Mouse (Mus musculus) embryonic facial prominence, embryonic 10.5 days (tissue): ENCODE data around the gene Zfp27. TPM values are rescaled to one million over a fixed set of nuclear protein-coding genes. Genes with fewer than 3 reads are reported as not detected.

Experiments used
- DNase-seq: peaks from one replicate; pipeline ENCODE4 v3.0.0-alpha.2; 2017; ENCODE audit warnings: low spot score
- H3K27ac ChIP-seq: fragments of 300-500 bp; sonication (generic); replicated peaks from 2 replicates; pipeline ENCODE4 v1.5.1; 2016; ENCODE audit warnings: mild to moderate bottlenecking
- H3K27me3 ChIP-seq: fragments of 300-500 bp; sonication (generic); replicated peaks from 2 replicates; pipeline ENCODE4 v1.6.1; 2016; ENCODE audit warnings: low read depth, mild to moderate bottlenecking; ENCODE audit not compliant: poor library complexity, severe bottlenecking
- H3K36me3 ChIP-seq: fragments of 300-500 bp; sonication (generic); replicated peaks from 2 replicates; pipeline ENCODE4 v1.6.1; 2016; ENCODE audit warnings: mild to moderate bottlenecking, moderate library complexity
- H3K4me1 ChIP-seq: fragments of 300-500 bp; sonication (generic); 2 replicates; pipeline ENCODE4 v1.6.1; 2016
- H3K4me3 ChIP-seq: fragments of 300-500 bp; sonication (generic); 2 replicates; pipeline ENCODE4 v1.5.1; 2016; ENCODE audit warnings: mild to moderate bottlenecking, moderate library complexity
- H3K9me3 ChIP-seq: fragments of 300-500 bp; sonication (generic); 2 replicates; pipeline ENCODE4 v1.6.1; 2016; ENCODE audit warnings: mild to moderate bottlenecking
- WGBS: fragments of 180-500 bp; shearing (Covaris S2); methylation state at CpG from one replicate; pipeline ENCODE4 v1.1.7; 2016; 5-methylcytosine and 5-hydroxymethylcytosine counted together
- polyA plus RNA-seq: library from polyadenylated mRNA; unstranded; fragments of >200 nt; fragmentation: Nextera tagmentation; extraction: Ambion mirVana; gene quantifications from 2 replicates; pipeline ENCODE4 v1.2.1, GENCODE M21; 2016

Zfp27 gene
- 9.5 and 10.0 TPM in 2 replicates for polyA plus RNA-seq

DNA sequence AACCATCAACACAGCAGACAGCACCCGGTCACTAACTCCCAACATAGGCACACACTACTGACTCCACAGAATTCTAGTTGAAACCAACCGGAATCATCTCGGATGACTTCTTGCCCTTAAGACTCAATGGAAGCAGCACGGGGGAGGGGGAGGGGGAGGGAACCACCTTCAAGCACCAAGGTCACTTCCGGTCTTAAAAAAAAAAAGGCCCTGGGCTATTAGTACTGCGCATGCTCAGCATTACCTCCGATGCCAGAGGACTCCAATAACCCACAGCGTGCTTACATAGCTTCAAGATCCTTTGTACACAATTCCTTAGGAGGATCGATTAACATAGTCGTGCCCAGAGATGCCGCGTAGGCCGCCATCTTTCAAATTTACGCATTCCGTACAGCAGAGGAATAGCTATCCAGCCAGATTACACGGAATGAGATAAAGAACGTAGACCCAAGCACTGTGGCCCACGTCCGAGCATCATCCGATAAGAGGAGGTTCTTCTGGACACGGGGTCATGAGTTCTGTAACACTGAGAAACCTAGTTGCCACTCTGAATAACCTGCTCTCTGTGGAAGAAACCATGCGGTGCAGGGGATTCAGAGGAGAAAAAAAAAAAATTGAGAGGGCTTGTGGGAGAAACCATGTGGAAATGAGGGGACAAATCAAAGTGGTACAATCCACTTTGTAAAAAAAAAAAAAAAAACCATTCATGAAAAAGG, at the start of gene Zfp27:
Gene Zfp27, minus strand, starts transcription at position 607 of the 716 bp plus-strand sequence.
- Histone ChIP-seq H3K27ac (peak within 1 kb of the TSS; percentile 92), H3K9me3 (no peaks in the 10 kb centered on the region), H3K4me3 (peak within 1 kb of the TSS; percentile 68), H3K4me1 (peaks cover 21% of the 10 kb centered on the region), H3K27me3 (no peaks in the 10 kb centered on the region), H3K36me3 (peaks cover 35% of the 10 kb centered on the region)
- under 1% methylated on average over 22 of the region's 22 CpGs for whole genome bisulfite sequencing
- DNase-seq = peak; percentile 92

DNA sequence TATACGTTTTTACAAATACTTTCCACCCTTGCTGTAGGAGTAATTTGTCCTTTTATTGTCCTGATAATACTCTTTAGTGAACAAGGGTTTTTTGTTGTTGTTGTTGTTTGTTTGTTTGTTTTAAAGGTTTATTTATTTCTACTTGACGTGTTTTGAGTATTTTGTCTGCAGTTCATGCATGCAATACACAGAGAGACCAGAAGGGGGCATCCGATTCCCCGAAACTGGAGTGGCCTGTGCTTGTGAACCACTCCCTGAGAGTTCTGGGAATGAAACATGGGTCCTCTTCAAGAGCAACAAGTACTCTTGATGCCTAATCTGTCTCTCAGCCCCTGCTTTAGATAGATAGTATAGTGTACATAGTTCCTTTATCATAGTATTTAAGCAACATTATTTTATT, 48.4 kb upstream of the Zfp27 start:
- Histone ChIP-seq H3K4me1 (peaks cover 10% of the 10 kb centered on the region; the same call in 1 of the 2 replicates), H3K4me3 (peak overlapping the region; percentile 66), H3K9me3 (no peaks in the 10 kb centered on the region), H3K36me3 (peaks cover 19% of the 10 kb centered on the region), H3K27me3 (no peaks in the 10 kb centered on the region), H3K27ac (no peak overlapping the region)
- peak; percentile 65 for DNase-seq
- WGBS = 19% methylated on average over 4 of the region's 4 CpGs

DNA sequence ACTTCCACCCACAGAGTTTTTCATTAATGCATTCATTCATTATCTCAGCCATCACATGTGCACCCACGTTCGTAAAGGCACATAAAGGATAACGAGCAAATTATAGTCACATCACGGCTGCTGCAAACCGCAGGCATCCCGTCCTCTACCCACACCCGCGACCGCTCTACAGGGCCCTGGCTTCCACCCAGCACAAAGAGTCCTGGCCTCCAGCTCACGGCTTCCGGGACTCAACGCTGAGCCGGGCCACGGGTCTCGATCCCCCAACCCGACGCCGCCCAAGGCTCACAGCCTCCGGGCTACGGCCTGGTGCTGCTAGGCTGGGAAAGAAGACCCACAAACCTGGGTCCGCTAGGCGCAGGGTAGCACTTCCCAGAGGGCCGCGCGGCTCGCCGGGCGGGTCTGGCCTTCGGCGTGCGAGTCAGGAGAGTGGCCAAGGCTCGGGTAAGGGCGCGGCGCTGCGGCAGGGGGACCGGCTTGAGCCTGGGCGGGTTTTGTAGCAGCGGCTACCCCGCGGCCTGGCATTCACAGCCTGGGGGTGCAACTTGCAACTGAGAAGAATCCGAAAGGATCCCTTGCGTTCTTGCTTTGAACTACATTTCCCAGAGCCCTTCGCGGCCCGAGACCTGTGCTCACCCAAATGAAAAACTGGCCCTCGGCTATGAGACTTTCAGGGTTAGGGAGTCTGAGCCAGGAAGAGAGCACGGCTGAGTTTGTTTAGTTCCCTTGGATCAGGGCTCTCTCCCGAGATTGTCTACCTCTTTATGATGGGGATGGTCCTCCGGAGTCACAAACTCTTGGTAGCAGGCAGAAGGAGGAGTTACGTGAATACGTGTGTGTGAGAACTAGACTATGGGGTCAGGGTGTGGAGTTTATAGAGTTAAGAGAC, 47.4 kb upstream of the Zfp27 start, which contains the start of gene Zfp74:
Gene Zfp74, minus strand, starts transcription at position 577 of the 889 bp plus-strand sequence.
- Histone ChIP-seq H3K27me3 (no peaks in the 10 kb centered on the region), H3K27ac (peak within 1 kb of the TSS; percentile 93), H3K4me3 (peak within 1 kb of the TSS; percentile 66), H3K36me3 (peaks cover 29% of the 10 kb centered on the region), H3K4me1 (peaks cover 10% of the 10 kb centered on the region; the same call in 1 of the 2 replicates), H3K9me3 (no peaks in the 10 kb centered on the region)
- 2% methylated on average over 52 of the region's 52 CpGs for WGBS
- DNase-seq = peak; percentile 89

DNA sequence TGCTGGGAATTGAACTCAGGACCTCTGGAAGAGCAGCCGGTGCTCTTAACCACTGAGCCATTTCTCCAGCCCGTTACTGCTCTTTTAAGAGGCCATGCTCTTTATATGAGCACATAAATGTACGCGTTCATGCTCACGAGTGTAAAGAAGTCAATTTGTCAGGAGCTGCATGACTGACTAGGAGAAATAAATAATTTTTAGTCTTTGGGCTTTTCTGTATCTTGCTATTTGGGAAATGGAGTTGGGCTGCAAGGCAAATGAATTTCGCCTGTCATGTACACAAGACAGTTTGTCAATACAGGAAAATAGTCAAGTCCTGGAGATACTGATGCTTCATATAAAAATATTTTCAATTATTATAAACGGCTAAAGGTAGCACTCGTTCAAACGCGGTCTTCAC, 46.7 kb upstream of the Zfp27 start:
- WGBS = 61% methylated on average over 10 of the region's 10 CpGs
- peaks cover 34% of the 10 kb centered on the region for H3K36me3 ChIP-seq
- no peaks in the 10 kb centered on the region for H3K9me3 ChIP-seq
- peaks cover 10% of the 10 kb centered on the region; the same call in 1 of the 2 replicates for H3K4me1 ChIP-seq
- H3K4me3 ChIP-seq = peak overlapping the region; percentile 66
- DNase-seq = no peak
- H3K27me3 ChIP-seq = no peaks in the 10 kb centered on the region
- H3K27ac ChIP-seq = peak overlapping the region; percentile 93

DNA sequence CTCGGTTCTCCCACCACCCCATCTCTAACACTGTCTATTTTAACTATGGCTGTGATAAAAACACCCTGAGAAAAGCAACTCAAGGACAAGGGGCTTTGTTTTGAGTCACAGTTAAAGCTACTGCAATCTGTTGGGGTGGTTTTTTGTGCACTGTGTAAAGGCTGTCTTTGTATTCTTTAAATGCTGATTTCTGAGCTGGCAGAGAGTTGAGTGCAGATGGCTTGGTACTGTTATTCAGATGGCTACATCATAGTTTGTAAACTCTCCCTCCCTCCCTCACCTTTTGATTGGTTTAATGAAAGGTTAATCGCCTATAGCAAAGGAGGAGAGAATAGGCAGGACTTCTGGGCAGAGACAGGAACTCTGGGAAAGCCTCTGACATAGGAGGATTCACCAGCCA, 37.8 kb upstream of the Zfp27 start:
- Histone ChIP-seq H3K36me3 (peaks cover 84% of the 10 kb centered on the region), H3K27me3 (no peaks in the 10 kb centered on the region), H3K27ac (no peak overlapping the region), H3K4me1 (no peaks in the 10 kb centered on the region), H3K4me3 (no peak overlapping the region), H3K9me3 (no peaks in the 10 kb centered on the region)
- 86% methylated on average over 2 of the region's 2 CpGs for WGBS
- no peak for DNase-seq

DNA sequence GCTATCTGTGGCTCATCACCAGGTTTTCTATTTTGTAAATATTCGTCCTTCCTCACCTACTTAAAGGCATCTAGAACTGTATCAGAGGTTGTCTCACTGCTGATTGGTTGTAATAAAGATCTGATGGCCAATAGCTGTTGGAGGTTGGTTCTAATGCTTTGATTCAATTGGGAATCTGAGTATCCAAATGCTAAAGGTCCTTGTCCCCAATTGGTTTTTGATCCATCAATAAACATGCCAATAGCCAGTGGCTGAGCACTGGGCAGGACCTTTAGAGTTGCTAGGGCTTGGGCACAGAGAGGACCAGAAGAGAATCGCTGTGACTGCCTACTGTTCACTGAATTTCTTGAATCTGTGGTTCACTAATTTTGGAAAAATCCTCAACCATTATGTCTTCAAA, 37.3 kb upstream of the Zfp27 start:
- Histone ChIP-seq H3K27ac (no peak overlapping the region), H3K27me3 (no peaks in the 10 kb centered on the region), H3K36me3 (peaks cover 79% of the 10 kb centered on the region), H3K9me3 (no peaks in the 10 kb centered on the region), H3K4me3 (no peak overlapping the region), H3K4me1 (no peaks in the 10 kb centered on the region)
- DNase-seq = no peak
- WGBS = 79% methylated on average over 2 of the region's 2 CpGs

DNA sequence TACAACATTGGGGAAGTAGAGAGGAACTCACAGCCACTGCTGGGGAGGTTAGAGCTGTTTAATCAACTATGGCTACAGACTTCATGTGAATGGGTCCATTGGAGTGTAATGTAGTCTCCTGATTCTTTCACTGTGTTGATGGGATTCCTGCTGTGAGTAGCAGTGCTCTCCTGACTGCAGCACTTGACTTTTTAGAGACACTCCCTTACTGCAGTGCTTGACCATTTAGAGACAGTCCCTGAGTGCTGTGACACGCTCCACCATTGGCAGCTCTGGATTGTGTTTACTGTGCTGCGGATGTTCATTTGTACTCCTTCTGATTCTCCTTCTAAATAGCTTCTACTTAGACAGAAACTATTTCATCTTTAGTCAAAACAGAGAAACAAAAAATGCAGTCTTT, 36.4 kb upstream of the Zfp27 start:
- Histone ChIP-seq H3K27ac (no peak overlapping the region), H3K36me3 (peaks cover 77% of the 10 kb centered on the region), H3K4me1 (no peaks in the 10 kb centered on the region), H3K4me3 (no peak overlapping the region), H3K27me3 (no peaks in the 10 kb centered on the region), H3K9me3 (no peaks in the 10 kb centered on the region)
- DNase-seq = no peak
- 50% methylated on average over 2 of the region's 2 CpGs for WGBS

DNA sequence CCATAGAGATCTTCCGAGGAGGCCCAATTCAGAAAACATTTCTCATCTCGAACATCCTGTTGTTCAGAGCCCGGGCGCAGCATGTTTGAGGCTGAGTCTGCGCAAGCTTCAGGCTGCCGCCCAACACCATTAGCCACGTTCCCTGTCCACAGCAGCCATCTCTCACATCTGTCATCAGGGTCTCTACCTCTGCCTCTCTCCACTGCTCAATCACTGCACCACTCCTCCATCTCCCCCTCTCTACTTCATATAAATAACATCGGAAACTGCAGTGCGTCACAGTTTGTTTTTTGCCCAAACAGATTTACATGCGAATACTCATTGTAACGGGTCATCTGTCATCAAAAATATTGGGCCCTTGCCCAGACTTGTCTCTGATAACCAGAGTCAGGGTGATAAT, 34.7 kb upstream of the Zfp27 start:
- Histone ChIP-seq H3K4me3 (no peak overlapping the region), H3K4me1 (no peaks in the 10 kb centered on the region), H3K36me3 (peaks cover 79% of the 10 kb centered on the region), H3K27ac (no peak overlapping the region), H3K27me3 (no peaks in the 10 kb centered on the region), H3K9me3 (no peaks in the 10 kb centered on the region)
- no peak for DNase-seq
- WGBS = 94% methylated on average over 11 of the region's 11 CpGs

DNA sequence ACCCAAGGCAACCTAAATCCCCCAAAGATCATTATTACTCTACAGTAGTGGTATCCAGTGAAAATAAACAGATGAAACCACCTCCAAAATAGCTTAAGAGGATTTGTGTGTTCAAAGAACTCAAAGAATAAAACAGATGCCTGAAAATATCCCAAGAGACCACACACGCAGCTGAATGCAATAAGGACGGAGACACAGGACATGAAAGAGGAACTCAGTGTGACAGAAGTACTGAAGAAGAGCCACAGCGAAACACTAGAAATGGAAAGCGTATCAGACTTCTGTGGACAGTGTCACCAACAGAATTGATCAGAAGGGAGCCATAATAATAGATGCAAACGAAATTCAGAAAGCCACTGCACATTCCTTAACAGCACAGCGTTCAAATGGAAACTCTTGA, 32.5 kb upstream of the Zfp27 start:
- H3K27ac ChIP-seq = no peak overlapping the region
- H3K4me1 ChIP-seq = no peaks in the 10 kb centered on the region
- peaks cover 88% of the 10 kb centered on the region for H3K36me3 ChIP-seq
- no peak for DNase-seq
- no peaks in the 10 kb centered on the region for H3K9me3 ChIP-seq
- H3K27me3 ChIP-seq = no peaks in the 10 kb centered on the region
- H3K4me3 ChIP-seq = no peak overlapping the region
- 87% methylated on average over 6 of the region's 6 CpGs for WGBS

DNA sequence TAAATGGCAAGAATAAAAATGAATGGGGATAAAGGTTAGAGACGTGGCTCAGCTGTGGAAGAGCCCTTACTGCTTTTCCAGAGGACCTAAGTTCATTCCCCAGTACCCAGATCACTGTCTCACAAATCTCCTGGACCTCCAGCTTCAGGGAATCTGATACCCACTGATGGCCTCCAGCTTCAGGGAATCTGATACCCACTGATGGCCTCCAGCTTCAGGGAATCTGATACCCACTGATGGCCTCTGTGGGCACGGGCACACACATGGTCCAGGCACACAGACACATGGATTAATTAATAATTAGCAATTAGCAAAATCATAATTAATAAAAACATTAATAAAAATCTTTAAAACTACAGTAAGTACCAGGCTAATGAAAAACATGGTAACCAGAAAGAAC, 16.4 kb upstream of the Zfp27 start:
- Histone ChIP-seq H3K36me3 (0 out of 2 replicates have a peak, but pooled peaks cover under 1% of the 10 kb centered on the region), H3K4me1 (peaks cover 5% of the 10 kb centered on the region), H3K4me3 (no peak overlapping the region), H3K27me3 (no peaks in the 10 kb centered on the region), H3K9me3 (peaks cover 4% of the 10 kb centered on the region; the same call in 1 of the 2 replicates), H3K27ac (no peak overlapping the region)
- DNase-seq = no peak
- WGBS = 47% methylated on average over 2 of the region's 2 CpGs

DNA sequence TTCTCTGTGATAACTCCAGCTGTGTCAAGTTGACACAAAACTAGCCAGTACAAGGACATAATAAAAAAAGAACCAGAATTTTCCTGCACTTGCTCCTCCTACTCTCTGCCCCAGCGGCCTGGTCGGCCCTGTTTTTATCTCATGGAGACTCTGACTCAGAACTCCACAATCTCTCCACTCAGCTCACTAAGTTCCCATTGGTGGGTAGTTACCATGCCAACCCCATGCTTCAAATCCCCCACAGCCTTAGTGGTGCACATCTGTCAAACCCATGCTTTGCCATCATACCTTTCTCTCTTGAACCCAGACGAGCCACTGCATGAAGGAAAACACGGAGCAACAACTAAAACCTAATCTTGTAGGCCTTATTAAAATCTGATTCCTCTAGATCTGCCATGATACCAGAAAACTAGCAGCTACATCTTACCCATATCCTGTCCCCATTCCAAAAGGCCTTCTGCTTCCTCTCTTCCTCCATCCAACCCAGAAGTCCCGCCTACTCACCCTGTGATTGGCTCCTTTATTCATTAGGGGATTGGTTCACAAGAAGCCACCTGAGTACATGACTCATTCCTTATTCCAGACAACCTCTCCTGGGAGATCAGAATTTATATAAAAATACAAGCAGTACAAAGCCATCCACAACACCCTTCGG, 15.2 kb upstream of the Zfp27 start:
- no peaks in the 10 kb centered on the region for H3K27me3 ChIP-seq
- DNase-seq = no peak
- H3K36me3 ChIP-seq = peaks cover 12% of the 10 kb centered on the region
- 84% methylated on average over 6 of the region's 6 CpGs for WGBS
- H3K9me3 ChIP-seq = peaks cover 4% of the 10 kb centered on the region; the same call in 1 of the 2 replicates
- H3K4me3 ChIP-seq = no peak overlapping the region
- H3K4me1 ChIP-seq = peaks cover 8% of the 10 kb centered on the region
- no peak overlapping the region for H3K27ac ChIP-seq

DNA sequence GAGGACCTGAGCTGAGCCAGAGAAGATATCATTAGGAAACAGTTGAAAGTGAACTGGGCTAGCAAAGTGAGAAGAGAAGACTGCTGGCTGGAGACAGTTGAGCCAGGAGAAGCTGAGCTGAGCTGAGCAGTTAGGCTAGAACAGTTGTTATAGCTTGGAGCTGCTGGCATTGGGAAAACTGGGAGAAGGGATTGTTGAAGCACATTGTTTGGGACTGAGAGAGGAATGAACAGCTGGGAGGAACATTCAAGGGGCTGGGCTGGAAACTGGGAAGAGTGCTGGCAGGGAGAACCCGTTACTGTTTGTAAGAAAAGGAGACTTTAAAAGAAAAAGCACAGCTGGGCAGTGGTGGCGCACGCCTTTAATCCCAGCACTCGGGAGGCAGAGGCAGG, 11.7 kb upstream of the Zfp27 start:
- peaks cover 8% of the 10 kb centered on the region for H3K4me1 ChIP-seq
- no peak overlapping the region for H3K27ac ChIP-seq
- H3K9me3 ChIP-seq = peaks cover 13% of the 10 kb centered on the region; the same call in 1 of the 2 replicates
- H3K36me3 ChIP-seq = peaks cover 47% of the 10 kb centered on the region
- H3K4me3 ChIP-seq = no peak overlapping the region
- WGBS = 91% methylated on average over 4 of the region's 4 CpGs
- H3K27me3 ChIP-seq = no peaks in the 10 kb centered on the region
- DNase-seq = no peak
